Mouse (Mus musculus) bone marrow, adult 2 months (tissue): ENCODE measurements around the gene Fam129a. TPM values are rescaled to one million over a fixed set of nuclear protein-coding genes. Genes with fewer than 3 reads are reported as not detected.

Experiments used
- H3K27ac ChIP-seq: fragments of 200-500 bp; 2 replicates; pipeline ENCODE4 v1.5.1; 2012; ENCODE audit warnings: low read depth, mild to moderate bottlenecking, control low read depth, inconsistent platforms, low read length; ENCODE audit not compliant: control insufficient read depth, poor library complexity, insufficient read depth
- H3K4me1 ChIP-seq: fragments of 200-500 bp; 2 replicates; pipeline ENCODE4 v1.6.1; 2011; ENCODE audit warnings: low read length; ENCODE audit not compliant: control insufficient read depth, insufficient read depth
- H3K4me3 ChIP-seq: fragments of 200-500 bp; replicated peaks from 2 replicates; pipeline ENCODE3; 2011; ENCODE audit warnings: mild to moderate bottlenecking, low read depth, low read length, control low read depth; ENCODE audit not compliant: control insufficient read depth
- CTCF ChIP-seq: fragments of 200-500 bp; IDR thresholded peaks from 2 replicates; pipeline ENCODE4 v1.5.1; 2011; ENCODE audit warnings: low read length, control low read depth; ENCODE audit not compliant: control insufficient read depth, insufficient read depth
- POLR2A ChIP-seq: fragments of 200-500 bp; IDR thresholded peaks from 2 replicates; pipeline ENCODE4 v1.6.1; 2011; ENCODE audit warnings: low read depth, mild to moderate bottlenecking, control low read depth, low read length, borderline replicate concordance; ENCODE audit not compliant: control insufficient read depth
- WGBS: fragments of 180-500 bp; shearing (Covaris S2); methylation state at CpG from one replicate; pipeline ENCODE4 v1.1.7; 2018; 5-methylcytosine and 5-hydroxymethylcytosine counted together
- polyA plus RNA-seq: library from polyadenylated mRNA; stranded (reverse); fragments of >200 nt; gene quantifications from 2 replicates; pipeline ENCODE4 v1.2.4, GENCODE M21; 2011; ENCODE audit warnings: low replicate concordance; ENCODE audit not compliant: missing spikeins, insufficient read depth, insufficient read length

Fam129a gene
- polyA plus RNA-seq, result 9.5 and 16.9 TPM in 2 replicates

GRCm38 (mm10) chr1:151570981-151571837 lies at the start of gene Fam129a:
Fam129a (plus strand) TSS chr1:151571186.
- peak within 1 kb of the TSS; percentile 94 for H3K27ac ChIP-seq
- WGBS, result 7% methylated on average over 46 of the region's 46 CpGs

GRCm38 (mm10) chr1:151526701-151527100 lies 44.3 kb upstream of the Fam129a start:
- H3K27ac ChIP-seq, result no peak overlapping the region
- no peak for TF ChIP-seq POLR2A
- no peak for TF ChIP-seq CTCF
- WGBS, result 83% methylated on average over 3 of the region's 3 CpGs

More at GRCm38 (mm10) chr1:151570981-151571837, at the start of gene Fam129a:
- H3K4me3 ChIP-seq, result peak within 1 kb of the TSS; percentile 99
- TF ChIP-seq POLR2A (peak; percentile 77; the same call in 1 of the 2 replicates), CTCF (no peak; the same call in 1 of the 2 replicates)
- H3K4me1 ChIP-seq, result no peaks in the 10 kb centered on the region; the same call in 1 of the 2 replicates

GRCm38 (mm10) chr1:151543796-151544477 lies 27.0 kb upstream of the Fam129a start:
- H3K4me1 ChIP-seq, result no peaks in the 10 kb centered on the region
- H3K4me3 ChIP-seq, result no peak overlapping the region
- TF ChIP-seq CTCF (no peak), POLR2A (no peak)
- WGBS, result 81% methylated on average over 6 of the region's 6 CpGs
- no peak overlapping the region for H3K27ac ChIP-seq

More at GRCm38 (mm10) chr1:151526701-151527100, 44.3 kb upstream of the Fam129a start:
- Histone ChIP-seq H3K4me1 (no peaks in the 10 kb centered on the region), H3K4me3 (no peak overlapping the region)

GRCm38 (mm10) chr1:151544581-151544980 lies 26.4 kb upstream of the Fam129a start:
- 78% methylated on average over 3 of the region's 3 CpGs for WGBS
- Histone ChIP-seq H3K4me3 (no peak overlapping the region), H3K4me1 (no peaks in the 10 kb centered on the region), H3K27ac (no peak overlapping the region)
- no peak for TF ChIP-seq POLR2A
- no peak for TF ChIP-seq CTCF

- H3K4me1 ChIP-seq, result no peaks in the 10 kb centered on the region
- H3K4me3 ChIP-seq, result no peak overlapping the region
- 72% methylated on average over 7 of the region's 7 CpGs for WGBS
- TF ChIP-seq CTCF (no peak), POLR2A (no peak)
- no peak overlapping the region for H3K27ac ChIP-seq
Measured at GRCm38 (mm10) chr1:151545571-151545970, 25.4 kb upstream of the Fam129a start.

- Histone ChIP-seq H3K4me3 (no peak overlapping the region), H3K27ac (no peak overlapping the region), H3K4me1 (no peaks in the 10 kb centered on the region)
- 79% methylated on average over 8 of the region's 8 CpGs for WGBS
- no peak for TF ChIP-seq POLR2A
- TF ChIP-seq CTCF, result no peak
Measured at GRCm38 (mm10) chr1:151548896-151549610, 21.9 kb upstream of the Fam129a start.

GRCm38 (mm10) chr1:151549794-151550193 lies 21.2 kb upstream of the Fam129a start:
- TF ChIP-seq CTCF (no peak), POLR2A (no peak)
- 73% methylated on average over 7 of the region's 7 CpGs for WGBS
- Histone ChIP-seq H3K27ac (no peak overlapping the region), H3K4me3 (no peak overlapping the region), H3K4me1 (no peaks in the 10 kb centered on the region)
